Mouse (Mus musculus): ENCODE results near the gene Prss54. TPM values are rescaled to one million over a fixed set of nuclear protein-coding genes. Genes with fewer than 3 reads are reported as not detected.

The Prss54 gene
- total RNA-seq, 2 experiments from 2014 or later, result not detected

DNA sequence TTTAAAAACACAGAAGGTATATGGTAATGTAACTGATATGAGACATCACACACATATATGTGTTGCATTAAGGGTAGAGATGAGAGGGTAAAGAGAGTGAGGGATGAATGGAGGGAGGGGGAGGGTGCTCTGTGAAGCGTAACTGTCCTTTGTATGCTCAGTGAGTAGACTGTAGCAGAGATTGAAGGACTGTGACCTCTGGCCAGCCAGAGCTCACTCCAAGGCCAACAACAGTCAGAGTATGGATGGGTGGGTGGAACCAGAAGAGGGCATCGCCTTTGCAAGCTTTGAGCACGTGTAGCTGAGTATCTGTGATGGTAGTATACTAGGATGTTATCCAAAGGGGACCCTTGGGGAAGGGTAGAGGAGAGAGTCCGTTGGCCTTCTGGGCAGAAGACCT, 24.6 kb downstream of the Prss54 start:
- no peak for DNase-seq

DNA sequence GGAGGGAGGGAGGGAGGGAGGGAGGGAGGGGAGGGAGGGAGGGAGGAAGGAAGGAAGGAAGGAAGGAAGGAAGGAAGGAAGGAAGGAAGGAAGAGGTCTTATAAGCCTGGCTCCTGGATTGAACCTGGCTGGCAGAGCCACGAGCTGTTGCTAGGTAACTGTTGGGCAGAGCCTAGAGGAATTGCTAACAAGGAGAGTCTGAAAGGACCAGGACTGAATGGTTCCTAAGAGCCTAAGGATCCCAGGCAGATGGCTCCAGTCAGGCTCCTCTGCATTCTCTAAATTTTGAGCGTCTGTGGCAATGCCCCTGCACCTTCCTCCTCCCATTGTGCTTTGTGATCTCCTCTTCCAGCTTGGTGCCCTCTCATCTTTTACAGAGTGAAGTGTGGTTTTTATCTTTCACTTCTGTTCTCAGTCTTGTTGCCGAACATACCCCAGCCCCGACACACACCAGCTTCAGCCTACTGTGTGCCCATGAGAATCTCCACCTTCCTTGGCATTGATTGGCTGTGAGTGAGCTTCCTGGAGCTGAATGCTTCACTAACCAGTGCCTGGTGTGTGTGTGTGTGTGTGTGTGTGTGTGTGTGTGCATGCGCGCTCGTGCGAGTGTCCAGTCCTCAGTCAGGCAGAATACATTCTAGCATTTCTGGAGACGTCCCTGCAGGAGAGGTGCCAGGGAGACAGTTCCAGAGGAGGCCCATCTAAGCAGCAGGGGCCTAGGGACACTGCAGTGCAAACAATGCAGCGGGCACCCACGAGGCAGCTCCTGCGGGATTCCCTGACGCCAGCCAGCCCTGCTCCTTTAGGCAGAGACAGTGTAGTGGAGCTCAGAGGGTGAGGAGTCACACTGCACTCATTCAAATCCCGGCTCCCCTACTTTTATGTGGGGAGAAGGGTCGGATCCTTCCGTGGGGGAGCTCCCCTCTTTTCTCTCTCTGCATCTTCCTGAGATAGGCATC, 26.0 kb downstream of the Prss54 start:
- DNase-seq, result no peak

DNA sequence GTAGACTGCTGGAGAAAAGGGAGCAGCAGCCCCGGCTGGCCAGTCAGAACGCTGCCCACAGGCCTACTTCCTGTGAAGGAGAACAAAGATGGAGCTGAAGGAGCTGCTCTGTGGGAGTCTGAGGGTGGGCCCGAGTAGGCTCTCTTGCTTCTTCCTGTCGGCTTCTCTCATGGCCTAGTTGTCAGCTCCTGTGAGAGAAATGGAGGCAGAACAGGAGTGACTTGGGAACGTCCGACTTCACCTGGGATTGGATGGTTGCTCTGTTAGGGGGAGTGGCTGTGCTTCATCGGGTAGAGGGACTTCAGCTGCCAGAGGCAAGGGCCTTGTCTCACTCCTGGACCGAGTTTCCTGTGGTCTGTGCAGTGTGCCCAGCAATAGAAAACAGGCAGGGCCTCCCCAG, 28.2 kb downstream of the Prss54 start:
- DNase-seq, result no peak

DNA sequence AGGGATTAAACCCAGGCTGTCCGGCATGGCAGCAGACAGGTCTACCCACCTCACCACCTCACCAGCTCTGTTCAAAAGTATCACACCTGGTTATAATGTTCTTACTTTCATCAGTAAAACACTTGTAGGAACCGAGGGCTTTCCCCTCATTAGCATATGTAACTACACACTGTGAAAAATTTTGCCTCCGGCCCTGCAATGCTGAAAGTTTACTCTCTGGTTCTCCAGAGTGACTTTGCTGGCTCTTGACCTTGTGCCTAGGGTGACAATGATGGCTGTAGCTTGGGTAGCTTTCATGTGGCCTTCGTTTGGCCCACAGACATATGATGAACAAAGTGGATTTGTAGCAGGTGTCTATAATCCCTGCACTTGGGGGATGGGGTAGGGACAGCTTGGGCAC, 29.2 kb downstream of the Prss54 start:
- DNase-seq, result no peak

DNA sequence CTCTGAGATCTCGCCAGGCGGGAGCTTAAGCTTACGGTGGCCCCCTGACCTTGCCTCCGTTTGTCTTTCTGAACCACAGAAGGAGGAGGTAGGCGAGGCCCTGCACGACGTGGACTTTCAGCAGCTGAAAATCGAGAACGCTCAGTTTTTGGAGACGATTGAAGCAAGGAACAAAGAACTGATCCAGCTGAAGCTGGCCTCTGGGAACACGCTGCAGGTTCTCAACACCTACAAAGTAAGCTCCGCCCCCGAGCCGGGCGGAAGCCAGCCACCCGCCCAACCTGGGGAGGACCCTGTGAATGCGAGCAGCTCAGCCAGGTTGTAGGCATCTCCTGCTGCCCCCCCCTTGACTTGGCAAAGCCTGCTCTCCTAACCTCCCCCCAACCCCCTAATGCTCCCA, 30.3 kb downstream of the Prss54 start:
- DNase-seq, result no peak

DNA sequence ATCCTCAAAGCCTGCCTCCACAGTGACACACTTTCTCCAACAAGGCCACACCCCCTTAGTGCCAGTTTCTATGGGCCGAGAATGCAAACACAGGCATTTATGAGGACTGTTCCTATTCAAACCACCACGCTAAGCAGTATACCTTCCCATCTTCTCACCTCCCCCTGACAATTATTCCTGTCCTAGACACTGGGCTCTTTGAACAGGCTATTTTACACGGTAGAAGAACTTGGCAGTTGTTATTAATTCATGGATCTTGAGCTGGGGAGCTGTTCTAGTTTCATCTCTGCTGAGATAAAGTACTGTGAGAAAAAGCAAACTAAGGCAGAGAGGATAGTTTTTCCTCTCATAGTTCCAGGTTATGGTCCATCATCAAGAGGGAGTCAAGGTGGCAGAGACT, 33.1 kb downstream of the Prss54 start:
- DNase-seq, result no peak

DNA sequence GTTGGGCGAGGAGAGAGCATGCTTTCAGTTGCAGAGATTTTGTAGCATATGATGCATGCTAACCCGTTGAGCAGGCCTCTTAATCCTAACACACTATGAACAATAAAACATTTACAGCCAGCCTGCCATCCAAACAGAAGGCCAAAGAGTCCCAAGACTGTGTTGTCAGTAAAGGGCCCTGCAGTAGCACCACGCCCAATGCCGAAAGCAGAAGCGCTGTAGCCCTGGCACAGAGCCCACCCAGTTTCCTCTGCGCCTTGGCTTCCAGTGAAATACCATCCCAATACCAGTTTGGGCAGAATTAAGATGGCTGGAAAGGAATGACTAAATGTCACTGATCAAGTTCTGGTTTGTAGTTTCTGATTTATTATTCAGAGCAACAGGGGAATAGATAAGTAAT, 33.9 kb downstream of the Prss54 start:
- DNase-seq, result no peak

DNA sequence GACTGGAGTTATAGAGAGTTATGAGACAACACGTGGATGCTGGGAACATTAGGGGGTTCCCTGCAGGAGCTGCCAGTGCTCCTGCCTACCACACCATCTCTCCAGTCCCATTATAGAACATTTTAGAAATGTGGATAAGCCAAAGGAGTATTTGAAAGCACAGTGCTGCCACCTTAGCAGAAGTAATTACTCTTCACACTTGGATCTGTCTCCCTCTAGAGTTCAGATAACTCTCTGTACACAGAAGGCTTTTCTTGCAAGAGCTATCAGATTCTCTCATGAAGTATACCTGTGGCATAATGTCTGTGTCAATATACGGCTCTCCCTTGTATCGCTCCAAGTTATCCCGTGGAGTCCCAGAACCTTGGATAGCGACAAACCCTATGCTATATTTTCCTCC, 36.7 kb downstream of the Prss54 start:
- DNase-seq, result no peak

DNA sequence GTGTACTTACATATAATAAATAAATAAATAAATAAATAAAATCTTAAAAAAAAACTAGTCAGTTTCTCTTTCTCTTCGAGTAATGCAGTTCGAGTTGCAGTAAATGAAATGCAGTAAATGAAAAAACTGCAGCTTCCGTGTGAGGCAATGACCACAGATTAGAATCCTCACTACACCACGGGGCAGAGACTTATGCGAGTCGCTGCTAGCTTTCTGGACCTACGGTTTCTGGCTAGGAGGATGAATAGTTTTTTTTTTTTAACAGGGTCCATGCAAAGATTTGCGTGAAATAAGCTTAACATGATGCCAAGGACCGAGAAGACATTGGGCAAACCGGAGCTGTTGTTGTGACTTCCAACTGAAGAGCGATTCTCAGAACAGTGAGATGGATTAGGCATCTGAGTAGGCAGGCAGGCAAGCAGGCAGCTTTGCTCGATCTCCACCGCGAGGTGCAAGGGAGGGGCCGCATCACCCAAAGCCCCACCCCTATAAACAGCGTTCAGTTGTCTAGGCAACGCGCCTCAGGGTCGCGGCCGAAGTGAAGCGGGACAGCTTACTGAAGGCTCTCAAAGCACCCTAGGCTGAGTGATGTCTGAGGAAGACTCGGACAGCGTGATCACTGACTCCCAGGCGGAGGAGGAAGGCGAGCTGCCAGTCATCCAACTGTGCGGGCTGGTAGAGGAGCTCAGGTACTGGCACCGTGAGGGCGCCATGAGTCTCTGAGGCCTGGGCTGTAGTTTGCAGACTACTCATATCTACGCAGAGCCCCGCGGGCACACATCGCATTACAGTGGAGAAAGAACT, 42.4 kb downstream of the Prss54 start, which contains the start of gene Ccdc113:
TSS of gene Ccdc113 (plus strand) at position 502 of the 804 bp plus-strand sequence.
- peak; percentile 80 to 83 for DNase-seq

DNA sequence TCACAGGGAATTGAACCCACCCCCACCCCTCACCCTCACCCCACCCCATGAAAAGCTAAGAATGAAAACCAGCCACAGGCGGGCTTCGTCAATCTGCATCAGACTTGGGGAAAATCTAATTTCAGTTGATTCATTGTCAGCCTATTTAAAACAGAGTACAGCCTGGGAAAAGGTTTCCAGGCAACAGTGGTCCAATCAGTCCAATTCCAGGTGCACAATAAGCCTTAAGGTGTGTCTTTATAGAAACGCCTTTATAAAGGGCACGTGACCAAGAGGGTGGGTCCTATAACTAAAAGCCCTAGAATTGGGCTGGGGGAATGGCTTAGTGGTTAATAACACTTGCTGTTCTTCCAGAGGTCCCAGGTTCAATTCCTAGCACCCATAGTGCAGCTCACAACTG, 43.9 kb downstream of the Prss54 start:
- DNase-seq, result no peak

DNA sequence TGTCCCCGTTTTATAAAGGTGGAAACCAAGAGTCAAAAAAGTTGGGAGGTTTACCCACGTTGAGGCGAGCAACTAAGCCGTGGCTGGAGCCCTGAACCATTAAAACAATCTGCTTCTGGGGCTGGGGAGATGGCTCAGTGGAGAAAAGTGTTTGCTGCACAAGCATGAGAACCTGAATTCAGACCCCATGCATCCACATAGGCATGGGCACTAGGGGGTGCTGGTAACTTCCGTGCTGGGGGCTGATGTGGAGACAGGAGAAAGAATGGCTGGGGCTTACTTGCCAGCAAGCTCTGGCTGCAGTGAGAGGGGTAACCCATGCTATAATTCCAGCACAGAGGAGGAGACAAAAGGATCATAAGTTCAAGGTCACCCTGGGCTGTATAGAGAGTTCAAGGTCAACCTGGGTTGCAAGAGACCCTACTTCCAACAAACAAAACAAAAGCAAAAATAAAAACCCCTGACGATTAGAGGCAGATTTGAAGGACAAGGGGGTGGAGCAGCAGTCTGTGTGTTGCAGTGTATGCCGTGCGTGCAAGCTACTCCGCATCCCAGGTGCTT, 47.3 kb downstream of the Prss54 start:
- no peak for DNase-seq

DNA sequence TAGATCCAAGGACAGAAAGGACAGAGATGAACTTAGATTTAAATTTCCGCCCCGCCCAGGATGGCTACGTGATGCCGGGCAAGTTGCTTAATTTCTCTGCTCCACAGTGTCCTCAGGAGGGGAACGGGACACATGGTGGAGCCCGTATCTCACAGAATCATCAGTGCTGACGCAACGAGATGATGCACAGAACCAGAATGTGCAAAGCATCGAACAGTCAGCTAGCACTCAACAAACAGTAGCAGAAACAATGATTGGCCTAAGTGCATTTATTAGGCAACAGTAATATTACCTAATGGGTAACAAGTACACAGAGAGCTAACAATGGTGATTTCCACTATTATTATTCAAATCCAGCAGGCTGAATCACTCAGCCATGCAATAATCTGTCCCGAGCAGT, 47.9 kb downstream of the Prss54 start:
- DNase-seq, result no peak

DNA sequence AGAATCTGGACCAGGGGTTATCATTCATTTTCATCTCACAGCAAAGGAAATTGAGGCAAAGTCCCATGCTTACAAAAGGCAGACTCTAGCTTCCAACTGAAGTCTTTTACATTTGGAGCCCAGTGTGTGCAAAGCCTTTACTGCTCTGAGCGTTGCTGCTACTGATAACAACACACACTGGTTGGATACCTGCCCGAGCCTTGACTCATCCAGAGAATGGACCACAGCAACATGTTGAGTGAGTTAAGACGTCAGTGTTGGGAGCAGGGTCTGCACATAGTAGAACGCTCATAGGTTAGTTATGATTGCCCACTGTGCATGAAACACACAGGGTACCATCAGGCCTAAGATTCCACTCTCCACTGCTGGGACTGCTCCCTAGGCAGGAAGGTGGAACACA, 52.1 kb downstream of the Prss54 start:
- no peak for DNase-seq

DNA sequence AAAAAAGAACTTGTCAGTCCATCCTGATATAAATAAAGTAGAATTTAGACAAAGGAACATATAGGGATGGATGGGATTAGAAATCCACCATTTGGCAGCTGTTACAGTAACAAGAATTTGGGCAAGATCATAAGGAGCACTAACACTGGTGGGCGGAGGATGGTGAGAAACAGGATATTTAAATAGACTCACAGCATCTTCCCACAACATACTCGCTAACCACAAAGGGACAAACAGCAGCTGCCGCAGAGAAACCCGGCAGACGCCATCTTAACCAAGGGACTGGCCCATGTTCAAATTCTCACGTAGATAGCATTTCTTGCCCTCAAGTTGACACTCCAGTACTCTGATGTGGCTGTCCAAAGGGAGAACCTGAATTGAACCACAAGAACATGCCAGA, 59.2 kb downstream of the Prss54 start:
- DNase-seq, result no peak

DNA sequence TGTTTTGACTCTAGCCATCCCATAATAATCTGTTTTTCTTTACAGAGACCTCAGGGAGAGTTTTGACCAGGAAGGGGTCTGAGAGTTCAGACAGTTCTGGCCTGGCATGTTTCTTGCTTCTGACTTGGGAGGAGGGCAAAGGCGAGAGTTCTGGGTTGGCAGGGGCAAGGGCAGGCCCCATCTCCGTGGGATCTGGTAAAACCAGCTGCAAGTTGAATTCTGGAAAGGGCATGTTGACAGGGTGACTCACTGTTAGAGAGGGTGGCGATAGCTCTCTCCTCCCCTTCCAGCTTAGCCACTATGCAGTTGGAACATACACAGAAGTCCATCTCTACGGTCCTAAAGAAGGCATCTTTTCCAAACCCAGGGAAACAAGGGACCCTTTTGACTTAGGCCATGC, 62.9 kb downstream of the Prss54 start:
- DNase-seq, result peak; percentile 35 to 37

DNA sequence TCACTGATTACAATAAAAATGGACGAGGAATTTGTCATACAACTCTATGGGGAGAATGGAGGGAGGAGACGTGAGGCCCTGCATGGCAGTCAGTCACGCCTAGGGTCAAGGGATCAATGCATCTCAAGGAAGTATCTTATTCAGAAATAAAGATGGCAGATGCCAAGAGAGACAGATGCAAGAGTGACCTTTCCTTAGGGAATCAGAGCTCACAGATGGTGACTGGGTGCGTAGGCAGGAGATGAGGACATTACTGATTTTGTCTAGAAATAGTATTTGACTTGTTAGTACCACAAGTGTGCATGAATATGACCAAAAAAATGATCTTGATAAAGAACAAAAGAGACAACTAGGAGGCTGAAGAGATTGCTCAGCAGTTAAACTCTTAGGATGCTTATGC, 63.9 kb downstream of the Prss54 start:
- DNase-seq, result no peak

Other genes starting within 250 kb of the Prss54 start
- gene Zfp319, start 244.4 kb downstream of the Prss54 start, total RNA-seq (2021), result 10 to 100 TPM in 1 of 2 experiments, 1 to 10 TPM in 1; 9.2 to 10.8 TPM
- gene Usb1, start 244.1 kb downstream of the Prss54 start, total RNA-seq (2021), result 10 to 100 TPM; 18.4 to 18.8 TPM
- gene Mmp15, start 224.1 kb downstream of the Prss54 start, total RNA-seq (2021), result 10 to 100 TPM in 1 of 2 experiments, 1 to 10 TPM in 1; 6.3 to 10.4 TPM
- gene Cfap20, start 141.5 kb downstream of the Prss54 start, total RNA-seq (2021), result 10 to 100 TPM; 33.1 to 44.8 TPM
- gene Csnk2a2, start 86.3 kb downstream of the Prss54 start, total RNA-seq (2021), result 10 to 100 TPM; 74.0 to 87.9 TPM
- under 1 TPM in 1 of 2 experiments, not detected in 1; 0.86 TPM for gene Ccdc113, start 42.3 kb downstream of the Prss54 start, total RNA-seq (2021)
- 1 to 10 TPM; 2.9 to 3.2 TPM for gene Gins3, start 57.1 kb upstream of the Prss54 start, total RNA-seq (2021)
- gene Ndrg4, start 100.6 kb upstream of the Prss54 start, total RNA-seq (2021), result 10 to 100 TPM; 16.1 to 21.6 TPM
- 10 to 100 TPM; 30.1 to 35.5 TPM for gene Setd6, start 139.5 kb upstream of the Prss54 start, total RNA-seq (2021)
- 100 to 1,000 TPM; 148 to 168 TPM for gene Cnot1, start 231.1 kb upstream of the Prss54 start, total RNA-seq (2021)
- 100 to 1,000 TPM; 170 to 181 TPM for gene Sap18b, start 249.0 kb upstream of the Prss54 start, total RNA-seq (2021)

All from adrenal gland, postnatal 36 days (tissue).